Mouse (Mus musculus): ENCODE measurements around the gene Pnpla8.

Gene Pnpla8

GRCm38 (mm10) chr12:44346143-44346542 lies 125.0 kb downstream of the Pnpla8 start:
- no peak for DNase-seq (ENCODE audit: low read depth, low spot score)

- DNase-seq (ENCODE audit: low read depth, low spot score) = peak; percentile 53
Measured at GRCm38 (mm10) chr12:44355116-44355515, 133.9 kb downstream of the Pnpla8 start.

GRCm38 (mm10) chr12:44357460-44357859 lies 136.3 kb downstream of the Pnpla8 start:
- no peak for DNase-seq (ENCODE audit: low read depth, low spot score)

GRCm38 (mm10) chr12:44357881-44358280 lies 136.7 kb downstream of the Pnpla8 start:
- DNase-seq (ENCODE audit: low read depth, low spot score) = no peak

GRCm38 (mm10) chr12:44371076-44371710 lies 150.0 kb downstream of the Pnpla8 start:
- DNase-seq (ENCODE audit: low read depth, low spot score) = peak; percentile 3

Measured in 3T3-L1 (cell line).